Mouse (Mus musculus) hindlimb bud, embryonic 11.5 days (tissue): ENCODE measurements at regions not wholly inside any gene's neighbourhood (a gene's known extent, or its start where the extent isn't known, plus 50 kb on each side); places are given as distances from the start of the nearest gene placed in this dataset.

Experiments used
- DNase-seq: peaks from one replicate; pipeline ENCODE4 v3.0.0-alpha.2; 2012; ENCODE audit warnings: low read depth, low spot score; ENCODE audit errors: extremely low spot score

DNA sequence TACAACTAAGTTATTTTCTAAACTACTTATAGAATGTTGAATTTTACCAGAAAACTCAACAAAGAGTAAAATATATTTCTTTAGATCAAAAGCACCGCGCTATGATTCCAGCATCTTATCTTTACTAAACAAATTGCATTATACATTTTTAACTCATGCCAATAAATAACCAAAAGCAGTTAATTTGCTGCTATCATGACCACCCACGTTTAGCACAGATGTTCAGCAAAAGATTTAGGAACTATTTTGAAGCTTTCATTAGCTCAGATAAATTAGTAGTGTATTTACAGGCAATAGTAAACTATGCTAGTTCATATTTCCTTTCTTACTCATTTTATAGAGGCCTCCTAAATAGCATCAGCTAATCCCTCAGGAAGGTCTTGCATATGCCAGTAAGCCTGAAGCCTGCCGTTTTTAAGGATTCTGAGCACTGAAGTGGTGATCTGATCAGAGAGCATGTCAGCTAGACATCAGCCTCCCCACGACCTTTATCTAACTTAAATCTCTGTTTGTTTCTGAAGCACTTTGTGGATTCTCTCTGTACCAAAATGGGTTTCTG, 176.3 kb upstream of the Itga4 start:
- DNase-seq = no peak

DNA sequence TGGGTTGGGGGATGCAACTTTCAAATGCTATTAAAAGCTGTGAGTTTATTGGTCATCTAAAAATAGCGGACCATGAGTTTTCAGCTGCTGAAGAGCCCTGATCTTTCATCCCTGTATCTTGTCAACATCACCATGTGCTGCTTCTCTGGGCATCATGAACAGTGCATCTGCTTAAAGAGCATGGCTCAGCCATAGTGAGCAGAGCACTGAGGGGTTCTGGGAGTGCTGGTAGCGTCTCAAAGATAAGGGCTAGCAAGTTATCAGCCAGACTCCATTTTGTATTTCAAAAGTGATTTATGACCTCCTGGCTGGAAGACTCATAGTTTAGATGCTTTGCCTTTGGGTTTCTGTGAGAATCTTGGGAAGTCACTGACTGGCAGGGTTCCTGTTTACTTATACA, 173.5 kb upstream of the Itga4 start:
- DNase-seq = no peak

DNA sequence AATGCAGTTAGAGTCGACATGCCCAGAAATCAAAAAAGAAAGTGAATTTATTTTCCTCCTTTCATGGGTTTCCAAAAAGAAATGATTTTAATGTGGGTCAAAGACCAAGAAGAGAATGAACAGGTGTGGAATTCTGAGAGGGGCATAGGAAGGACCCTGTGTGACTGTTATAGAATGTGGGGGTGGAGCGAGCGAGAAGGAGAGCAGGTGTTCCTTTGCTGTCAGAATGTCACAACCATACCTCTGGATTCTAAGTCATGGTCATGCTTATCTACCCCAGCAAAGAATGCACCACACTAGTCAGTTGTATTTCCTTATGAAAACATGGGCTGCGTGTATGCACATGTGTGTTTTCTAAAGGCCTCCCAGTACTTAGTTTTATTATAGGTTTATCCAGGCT, 168.9 kb upstream of the Itga4 start:
- DNase-seq = no peak

DNA sequence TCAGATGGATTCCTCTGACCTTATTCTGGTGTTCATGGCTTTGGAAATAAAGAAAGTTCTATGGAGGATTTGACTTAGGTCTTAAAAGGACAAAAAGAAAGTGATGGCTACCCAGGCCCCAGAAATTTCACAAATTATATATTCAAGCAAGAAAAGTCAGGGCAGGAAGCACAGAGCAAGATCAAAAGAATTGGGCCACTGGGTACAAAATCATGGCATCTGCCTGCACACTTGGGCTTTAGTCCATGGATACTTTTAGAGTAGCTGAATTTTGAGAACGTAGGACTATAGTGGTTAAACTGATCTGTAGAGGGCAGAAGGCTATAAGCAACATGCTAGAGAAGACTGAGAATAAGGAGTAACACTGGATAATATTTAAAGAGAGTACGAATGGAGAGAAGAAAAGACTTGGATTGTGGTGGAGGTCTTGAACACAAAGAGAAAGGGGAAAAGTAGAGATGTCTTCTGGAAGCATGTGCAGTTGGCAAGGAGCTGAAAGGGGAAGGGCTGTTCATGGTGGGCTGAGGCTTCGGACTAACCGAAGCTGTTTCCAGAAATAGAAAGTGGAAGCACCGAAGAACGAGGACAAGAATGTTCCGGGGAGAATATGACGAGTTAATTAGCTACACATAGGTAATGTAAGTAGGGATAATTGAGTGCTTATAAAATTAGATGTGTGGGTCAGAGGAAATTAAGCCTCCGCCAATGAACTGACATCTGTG, 168.2 kb upstream of the Itga4 start:
- DNase-seq = no peak

DNA sequence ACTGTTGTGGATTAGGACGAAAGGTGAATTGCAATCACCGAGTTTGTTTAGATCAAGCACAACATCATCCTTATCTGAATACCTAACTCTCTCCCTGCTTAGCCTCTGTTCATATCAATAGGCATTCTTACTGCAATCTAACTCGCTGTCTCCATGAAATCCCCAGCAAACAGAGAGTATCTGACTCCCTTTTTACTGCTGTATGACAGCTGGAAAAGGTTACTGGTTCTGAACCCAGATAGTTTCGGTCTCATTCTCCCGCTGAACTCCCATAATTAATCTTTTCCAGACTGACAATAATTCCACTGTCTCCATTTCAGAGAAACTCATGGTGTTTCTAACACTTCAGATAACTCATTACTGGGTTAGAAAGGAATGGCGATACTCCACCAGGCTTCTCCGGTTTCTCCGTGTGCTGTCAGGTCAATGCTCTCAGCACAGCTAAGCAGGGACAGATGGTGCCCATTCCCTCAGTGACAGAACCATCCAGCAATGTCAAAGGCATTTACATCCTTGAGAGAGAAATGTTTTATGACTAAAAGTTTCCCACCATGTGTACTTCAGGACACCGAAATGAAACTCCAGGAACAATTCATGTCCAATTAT, 167.5 kb upstream of the Itga4 start:
- DNase-seq = peak; percentile 42

DNA sequence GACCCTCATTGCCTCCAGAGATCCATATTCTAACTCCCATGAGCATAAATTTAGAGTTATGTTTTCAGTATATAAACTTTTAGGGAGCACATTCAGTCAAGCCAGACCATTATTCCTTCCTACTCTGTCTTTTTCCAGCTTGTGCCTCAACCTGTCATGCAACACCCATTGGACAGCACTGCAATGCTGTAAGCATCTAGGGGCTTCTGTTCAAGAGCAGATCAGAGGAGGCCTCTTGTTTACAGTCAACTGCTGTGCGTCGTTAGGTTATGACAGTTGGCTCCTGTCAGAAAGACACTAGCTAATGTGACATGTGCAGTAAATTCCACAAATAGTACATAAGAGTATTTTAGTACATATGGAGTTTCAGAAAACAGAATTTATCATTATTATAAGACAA, 165.0 kb upstream of the Itga4 start:
- no peak for DNase-seq

DNA sequence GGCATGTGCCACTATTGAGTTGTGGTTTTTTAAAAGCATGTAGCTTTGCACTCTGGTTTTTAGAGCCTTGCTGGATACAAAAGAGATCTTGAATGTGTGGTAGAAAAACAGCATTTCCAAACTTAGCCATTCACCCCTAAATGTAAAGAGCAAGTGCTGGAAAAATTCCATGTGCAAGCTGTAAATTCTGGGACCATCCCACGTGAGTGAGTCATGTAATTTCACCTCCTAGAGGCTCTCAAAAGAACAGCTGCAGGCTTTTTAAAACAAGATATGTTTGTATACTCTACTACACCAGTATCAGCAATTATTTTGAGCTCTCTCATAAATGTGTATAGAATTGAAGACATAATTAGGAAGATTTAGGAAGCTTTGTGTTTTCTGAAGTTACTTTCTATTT, 160.9 kb upstream of the Itga4 start:
- no peak for DNase-seq

DNA sequence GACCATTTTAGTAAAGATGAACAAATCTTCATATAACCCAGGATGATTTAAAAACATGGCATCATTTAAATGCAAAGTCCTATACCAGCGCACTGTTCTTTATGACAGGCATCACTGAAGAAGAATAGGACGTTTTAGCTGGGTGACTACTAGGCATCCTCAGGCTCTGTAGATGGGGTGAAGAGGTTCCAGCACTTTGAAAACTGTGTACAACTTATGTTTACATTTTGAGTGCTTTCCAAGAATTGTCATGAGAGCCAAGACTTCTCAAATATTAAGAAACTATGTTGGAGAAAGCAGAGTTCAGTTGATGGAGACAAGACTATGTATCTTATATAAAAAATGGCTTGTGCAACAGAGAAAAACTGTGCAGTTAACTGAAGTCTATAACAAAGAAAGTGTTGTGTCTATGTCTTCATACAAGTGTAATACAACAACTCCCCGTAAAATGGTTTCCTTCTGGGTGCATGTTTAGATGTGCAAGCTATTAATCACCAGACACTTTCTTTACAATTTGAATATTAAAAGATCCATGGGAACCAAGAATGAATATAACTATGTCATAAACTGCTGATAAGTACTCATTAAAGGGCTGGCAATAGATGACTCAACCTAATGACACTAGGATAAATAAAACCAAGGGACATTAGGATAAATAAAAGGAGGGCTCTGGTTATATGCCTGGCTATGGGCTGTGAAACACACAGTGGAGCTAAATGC, 158.5 kb upstream of the Itga4 start:
- no peak for DNase-seq

DNA sequence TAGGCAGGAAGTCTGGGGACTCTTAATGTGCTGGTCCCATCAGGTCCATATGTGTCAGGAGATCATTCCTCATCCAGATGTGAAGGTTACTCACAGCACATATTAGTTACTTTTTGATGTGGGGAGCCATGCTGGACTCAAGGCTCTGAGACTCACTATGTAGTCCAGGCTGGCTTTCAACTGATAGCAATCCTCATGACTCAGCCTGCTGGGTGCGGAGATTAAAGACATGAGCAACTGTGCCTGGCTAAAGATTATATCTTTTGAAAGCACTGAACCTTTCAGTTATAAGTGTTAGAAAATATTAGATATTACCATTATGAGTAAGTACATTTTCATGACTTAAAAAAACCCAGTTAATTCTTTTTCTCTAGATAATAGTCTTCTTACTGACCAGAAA, 155.6 kb upstream of the Itga4 start:
- DNase-seq = no peak

DNA sequence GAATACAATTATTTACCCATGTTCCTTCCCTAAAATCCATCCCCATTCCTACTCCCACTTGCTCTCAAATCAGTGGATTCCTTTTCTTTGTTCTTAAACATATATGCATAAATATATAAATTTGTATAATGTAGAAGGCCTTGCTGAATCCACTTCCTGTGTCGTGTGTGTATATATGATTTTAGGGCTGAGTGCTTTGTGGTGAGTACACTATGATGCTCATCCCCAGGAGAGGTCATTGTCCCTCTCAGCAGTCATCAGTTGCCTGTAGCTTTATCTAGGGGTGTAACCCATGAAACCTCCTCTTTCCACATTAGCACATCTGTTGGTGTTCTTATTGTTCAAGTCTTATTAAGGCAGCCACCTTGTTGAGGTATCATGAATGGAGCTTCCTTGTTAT, 143.6 kb upstream of the Itga4 start:
- DNase-seq = no peak

DNA sequence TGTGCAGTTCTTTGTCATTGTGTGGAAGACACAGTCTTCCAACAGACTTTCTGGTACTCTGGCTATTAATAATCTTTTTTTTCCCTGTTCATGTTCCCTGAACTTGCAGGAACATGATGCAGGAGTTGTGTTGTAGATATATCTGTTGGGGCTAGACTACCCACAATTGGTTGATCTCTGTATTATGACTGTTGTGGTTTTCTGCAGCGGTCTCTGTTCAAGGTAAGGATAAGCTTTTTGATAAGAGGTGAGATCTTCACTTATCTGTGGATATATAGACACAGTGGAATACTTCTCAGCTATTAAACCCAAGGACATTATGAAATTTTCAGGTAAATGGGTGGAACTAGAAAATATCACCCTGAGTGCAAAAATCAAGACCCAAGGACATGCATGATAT, 143.2 kb upstream of the Itga4 start:
- DNase-seq = no peak

DNA sequence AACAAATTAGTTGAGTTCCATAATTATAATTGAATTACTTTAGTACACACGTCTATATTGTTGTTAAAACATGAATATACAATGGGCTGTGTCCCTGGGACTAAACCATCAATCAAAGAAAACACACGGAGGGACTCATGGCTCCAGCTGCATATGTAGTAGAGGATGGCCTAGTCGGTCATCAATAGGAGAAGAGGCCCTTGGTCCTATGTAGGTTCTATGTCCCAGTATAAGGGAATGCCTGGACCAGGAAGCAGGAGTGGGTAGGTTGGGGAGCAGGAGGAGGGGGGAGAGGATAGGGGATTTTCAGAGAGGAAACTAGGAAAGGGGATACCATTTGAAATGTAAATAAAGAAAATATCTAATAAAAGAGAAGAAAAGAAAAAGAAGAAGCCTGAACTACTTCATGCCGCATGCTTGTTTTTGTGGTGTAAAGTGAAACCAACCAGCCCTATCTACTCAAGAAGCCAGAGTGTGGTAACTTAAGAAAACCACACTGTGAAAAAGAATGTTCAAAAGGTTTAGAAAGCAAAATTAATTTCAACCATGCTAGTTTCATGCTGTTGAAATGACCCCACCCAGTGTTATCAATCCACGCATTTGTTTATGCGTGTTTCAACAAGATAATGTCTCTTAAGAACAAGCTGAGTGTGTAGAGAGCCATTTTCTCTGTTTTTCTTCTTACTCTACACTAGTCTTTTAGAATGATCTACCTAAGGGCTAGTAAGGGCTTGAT, 134.4 kb upstream of the Itga4 start:
- no peak for DNase-seq

DNA sequence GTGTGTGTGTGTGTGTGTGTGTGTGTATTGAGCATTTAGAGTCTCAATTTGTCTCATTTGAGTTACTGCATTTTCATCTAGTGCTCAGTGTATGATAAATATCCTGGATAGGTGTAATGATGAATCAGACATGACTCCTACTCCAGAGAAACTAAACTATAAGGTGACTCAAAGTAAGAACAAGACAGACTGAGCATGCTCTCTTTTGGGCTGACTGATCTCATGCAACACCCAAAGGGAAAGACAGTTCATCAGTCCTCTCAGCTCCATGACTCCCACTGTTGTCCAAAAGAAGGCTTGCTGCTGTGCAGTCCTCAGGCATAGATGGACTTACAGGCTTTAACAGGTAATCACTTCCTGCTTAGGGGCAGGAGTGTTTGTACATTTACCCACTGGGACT, 132.7 kb upstream of the Itga4 start:
- no peak for DNase-seq

DNA sequence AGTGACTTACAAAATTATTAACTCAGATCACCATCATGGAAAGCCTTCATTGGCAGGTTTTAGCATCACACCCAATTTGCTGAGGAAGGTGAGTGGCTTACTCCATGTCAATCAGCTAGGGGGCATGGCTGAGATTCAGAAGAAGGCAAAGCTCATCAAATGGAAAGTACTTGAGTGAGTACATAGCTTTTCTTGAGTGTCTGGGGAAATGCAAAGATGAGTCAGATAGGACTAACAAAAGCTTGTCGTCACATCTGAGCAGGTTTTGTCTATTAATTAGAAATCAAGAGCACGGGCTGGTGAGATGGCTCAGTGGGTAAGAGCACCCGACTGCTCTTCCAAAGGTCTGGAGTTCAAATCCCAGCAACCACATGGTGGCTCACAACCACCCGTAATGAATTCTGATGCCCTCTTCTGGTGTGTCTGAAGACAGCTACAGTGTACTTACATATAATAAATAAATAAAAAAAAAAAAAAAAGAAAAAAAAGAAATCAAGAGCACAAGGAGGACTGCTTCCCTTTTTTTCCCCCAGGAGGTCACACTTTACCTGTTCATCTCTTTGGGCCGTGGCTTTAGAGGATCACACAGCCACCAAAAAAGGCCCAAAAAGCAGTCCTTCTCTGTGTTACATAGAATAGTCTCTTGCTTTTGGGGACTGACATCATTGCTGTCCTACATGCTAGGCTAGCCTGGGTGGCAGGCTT, 130.8 kb upstream of the Itga4 start:
- no peak for DNase-seq

DNA sequence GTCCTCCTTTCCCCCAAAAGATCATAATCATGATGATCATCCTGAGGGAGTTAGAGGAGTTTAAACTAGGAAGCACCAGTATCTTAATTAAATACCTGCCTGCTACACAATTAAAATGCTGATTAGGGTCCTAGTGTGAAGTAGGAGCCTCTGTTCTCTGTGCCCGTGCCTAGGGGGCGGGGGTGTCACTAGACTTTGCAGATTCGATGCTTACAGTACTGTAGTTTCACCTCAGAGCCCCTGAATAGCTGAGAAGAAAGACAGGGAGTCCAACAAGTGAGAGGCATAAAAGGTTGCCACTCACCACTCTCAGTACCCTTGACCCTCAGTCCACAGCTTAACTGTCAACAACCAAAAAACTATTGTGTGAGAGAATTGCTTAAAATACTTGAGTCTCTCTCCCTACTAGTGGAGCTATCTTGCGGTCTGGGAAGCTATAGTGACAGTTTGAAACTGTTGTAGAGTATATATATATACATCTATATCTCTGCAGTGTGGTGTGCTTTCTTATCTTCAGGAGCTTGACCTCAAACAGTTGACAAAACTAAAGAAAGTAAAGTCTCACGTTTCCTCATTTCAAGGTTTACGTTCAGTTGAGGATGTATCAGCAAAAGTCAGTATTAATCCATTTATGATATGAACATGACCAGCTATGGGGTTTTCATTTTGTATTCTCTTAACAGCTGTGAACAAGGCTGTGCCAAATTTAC, 128.9 kb upstream of the Itga4 start:
- DNase-seq = no peak

DNA sequence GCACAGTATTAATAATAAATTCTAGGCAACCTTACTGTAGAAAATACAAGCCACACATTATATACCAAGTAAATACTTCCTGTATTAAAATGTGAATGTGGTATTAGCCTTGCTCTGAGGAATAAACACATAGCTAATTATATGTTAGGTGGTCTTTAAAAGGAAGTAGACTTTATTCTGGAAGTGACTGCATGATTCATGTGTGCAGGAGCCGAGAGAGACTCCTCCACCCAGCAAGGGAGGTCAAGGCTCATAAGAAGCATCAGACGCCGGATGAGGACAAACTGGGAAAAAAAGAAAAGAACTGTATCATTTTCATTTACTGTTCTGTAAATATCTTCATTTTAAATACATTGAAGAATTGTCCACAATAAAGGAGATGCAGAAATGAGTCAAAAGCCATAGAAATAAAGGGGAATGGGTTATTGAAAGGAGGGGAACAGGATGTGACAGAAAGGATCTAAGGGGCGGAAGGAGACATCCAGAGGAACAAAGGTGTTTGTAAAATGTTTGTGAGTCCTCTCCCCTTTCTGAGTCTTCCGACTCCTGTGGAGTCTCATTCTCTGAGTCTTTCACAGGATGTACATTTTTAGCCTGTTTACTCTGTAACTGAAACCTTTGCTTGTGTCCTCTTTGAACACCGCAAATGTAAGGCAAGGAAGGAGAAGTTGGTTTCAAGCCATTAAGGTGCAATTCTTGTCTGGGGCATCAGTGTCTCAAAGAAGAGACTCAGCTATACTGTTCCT, 128.1 kb upstream of the Itga4 start:
- DNase-seq = no peak

DNA sequence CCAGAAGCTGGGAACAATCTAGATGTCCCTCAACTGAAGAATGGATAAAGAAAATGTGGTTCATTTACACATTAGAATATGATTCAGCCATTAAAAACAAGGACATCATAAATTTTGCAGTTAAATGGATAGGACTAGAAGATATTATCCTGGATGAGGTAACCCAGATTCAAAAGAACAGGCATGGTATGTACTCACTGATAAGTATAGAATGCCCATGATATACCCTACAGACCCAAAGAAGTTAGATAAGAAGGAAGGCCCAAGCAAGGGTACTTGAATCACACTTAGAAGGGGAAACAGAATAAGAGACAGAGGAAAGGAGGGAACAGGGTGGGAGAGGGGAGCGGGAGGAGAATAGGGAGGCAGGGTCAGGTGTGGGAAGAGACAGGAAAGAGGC, 127.4 kb upstream of the Itga4 start:
- no peak for DNase-seq

DNA sequence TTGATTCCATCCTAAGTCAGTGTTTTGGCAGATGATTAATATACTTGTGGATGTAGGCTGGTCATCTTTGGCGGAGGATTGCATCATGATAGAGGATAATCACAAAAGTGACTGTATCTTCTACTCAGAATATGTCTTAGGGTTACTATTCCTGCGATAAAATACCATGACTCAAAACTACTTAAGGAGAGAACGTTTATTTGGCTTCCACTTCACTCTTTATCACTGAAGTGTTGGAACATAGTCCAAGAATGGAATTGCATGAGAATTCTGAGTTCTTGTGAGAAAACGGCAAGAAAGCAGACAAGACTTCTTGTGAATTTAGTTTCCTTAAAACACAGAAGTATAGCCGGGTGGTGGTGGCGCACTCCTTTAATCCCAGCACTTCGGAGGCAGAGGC, 124.6 kb upstream of the Itga4 start:
- DNase-seq = no peak

DNA sequence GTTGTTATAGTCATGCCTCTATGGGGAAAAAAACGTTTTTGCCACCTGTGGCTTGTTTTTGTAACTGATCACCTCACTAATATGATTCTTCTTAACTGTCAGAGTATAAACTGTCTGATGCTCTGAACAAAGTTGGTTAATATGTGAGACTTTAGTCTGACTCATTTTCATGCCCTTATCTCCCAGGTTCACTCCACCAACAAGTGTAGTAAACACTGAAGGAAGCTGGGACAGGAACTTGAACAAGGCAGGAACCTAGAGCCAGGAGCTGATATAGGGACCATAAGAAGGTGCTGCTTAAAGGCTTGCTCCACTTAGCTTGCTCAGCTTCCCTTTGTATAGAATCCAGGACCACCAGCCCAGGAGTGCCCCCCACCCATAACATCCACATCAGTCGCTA, 124.0 kb upstream of the Itga4 start:
- DNase-seq = no peak
